Mouse (Mus musculus): ENCODE data around the gene Gimap7.
"Not testable (repeated sequence)": the region's sequence is repeated elsewhere in the genome, so short reads cannot be mapped to it uniquely, and the experiment has no call there.

The Gimap7 gene

DNA sequence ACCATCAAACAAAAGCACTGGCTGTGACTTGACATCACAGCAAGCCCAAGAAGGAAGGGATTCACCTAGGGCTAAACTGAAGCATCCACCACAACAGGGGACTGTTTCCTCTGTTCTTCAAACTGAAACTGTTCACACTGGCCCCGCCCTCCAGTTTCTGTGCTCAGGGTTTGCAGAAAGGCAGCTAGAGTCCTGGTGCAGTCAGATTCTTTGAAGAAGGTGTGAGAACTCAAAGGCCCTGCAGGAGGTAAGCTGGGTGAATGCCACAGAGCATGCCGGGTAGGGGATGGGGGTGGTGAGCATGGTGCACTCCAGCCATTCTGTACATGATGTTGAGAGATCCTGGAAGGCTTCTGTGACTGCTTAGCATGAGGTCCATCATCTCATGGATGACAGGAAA is at the start of gene Gimap7, which contains the start of gene Gm28053:
Gene Gimap7 (plus strand): TSS at position 167 of the 400 bp plus-strand sequence.
Gene Gm28053 (plus strand): TSS at position 153 of the 400 bp plus-strand sequence.
- DNase-seq (ENCODE audit: extremely low read depth, low read depth), result no peak

DNA sequence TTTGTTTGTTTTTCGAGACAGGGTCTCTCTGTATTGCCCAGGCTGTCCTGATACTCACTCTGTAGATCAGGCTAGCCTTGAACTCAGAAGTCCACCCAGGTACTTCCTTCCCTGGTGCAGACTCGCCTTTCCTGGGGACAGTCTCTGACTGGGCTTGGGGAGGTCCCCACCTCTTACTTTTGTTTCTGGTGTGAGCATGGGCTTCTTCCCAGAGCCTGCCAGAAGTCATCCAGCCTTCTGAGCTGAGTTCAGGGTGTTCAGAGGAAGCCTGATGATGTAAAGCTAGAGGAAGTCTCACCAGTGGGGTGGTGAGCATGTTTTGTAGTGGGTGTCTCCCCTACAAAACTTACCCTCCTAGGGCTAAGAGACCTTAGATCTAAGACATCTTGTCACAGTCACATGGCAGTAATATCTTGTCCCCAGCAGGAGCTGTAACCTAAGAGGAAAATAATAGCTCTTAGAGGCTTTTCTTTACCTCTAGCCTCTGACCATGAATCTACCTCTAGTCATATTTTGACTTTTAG is 48.9 kb upstream of the Gimap7 start:
- no peak for DNase-seq (ENCODE audit: extremely low read depth, low read depth)

GRCm38 (mm10) chr6:48674291-48675058 is 43.9 kb upstream of the Gimap7 start:
- DNase-seq (ENCODE audit: extremely low read depth, low read depth), result no peak

GRCm38 (mm10) chr6:48675400-48675930 is 43.0 kb upstream of the Gimap7 start:
- no peak for DNase-seq (ENCODE audit: extremely low read depth, low read depth)

- peak; percentile 39 for DNase-seq (ENCODE audit: extremely low read depth, low read depth)
Observed at GRCm38 (mm10) chr6:48675931-48676859, 42.2 kb upstream of the Gimap7 start, which contains the start of gene Gimap9. Gimap9 (plus strand) TSS chr6:48676129.

DNA sequence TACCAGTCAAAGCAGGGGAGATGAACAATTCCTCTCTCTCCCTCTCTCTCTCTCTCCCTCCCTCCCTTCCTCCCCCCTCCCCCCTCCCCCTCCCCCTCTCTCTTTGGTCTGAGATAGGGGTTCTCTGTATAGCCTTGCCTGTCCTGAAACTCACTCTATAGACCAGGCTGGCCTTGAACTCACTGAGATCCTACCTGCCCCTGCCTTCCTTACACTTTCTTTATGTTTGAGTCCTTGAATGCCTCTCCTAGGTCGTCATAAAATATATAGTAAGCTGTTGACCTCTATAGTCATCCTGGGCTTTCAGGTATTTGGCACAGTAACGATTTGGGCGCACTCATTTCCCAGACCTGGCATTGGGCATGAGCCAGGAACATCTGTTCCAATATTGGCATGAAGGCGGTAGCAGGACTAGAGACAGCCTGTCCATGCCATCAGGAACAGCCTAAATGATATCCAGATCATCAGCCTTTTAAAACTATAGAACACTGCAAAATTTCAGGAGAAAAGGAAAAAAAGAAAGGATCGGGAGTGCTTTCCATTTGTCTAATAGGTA is 41.5 kb upstream of the Gimap7 start:
- no peak for DNase-seq (ENCODE audit: extremely low read depth, low read depth)

DNA sequence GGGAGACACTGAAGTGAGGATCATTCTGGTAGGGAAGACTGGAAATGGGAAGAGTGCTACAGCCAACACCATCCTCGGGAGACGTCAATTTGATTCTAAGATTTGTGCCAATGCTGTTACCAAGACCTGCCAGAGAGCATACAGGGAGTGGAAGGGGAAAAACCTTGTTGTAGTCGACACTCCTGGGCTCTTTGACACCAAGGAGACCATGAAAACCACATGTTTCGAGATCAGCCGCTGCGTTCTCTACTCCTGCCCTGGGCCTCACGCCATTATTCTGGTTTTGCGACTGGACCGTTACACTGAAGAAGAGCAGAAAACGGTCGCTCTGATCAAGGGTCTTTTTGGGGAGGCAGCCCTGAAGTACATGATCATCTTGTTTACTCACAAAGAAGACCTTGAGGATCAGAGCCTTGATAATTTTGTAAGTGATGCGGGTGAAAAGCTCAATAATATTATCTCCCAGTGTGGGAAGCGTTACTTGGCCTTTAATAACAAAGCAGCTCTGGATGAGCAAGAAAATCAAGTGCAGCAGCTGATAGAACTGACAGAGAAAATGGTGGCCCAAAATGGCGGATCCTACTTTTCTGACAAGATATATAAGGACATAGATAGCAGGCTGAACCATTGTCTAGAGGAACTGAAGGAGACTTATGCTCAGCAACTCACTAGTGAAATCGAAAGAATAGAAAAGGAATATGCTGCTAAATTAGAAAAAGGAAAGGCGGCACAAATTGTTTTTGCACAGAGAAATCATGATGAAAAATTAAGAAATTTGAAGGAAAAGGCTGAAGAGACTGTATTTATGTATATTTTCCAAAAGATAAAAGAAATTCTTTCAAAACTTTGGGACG is 40.7 kb upstream of the Gimap7 start:
- no peak for DNase-seq (ENCODE audit: extremely low read depth, low read depth)

DNA sequence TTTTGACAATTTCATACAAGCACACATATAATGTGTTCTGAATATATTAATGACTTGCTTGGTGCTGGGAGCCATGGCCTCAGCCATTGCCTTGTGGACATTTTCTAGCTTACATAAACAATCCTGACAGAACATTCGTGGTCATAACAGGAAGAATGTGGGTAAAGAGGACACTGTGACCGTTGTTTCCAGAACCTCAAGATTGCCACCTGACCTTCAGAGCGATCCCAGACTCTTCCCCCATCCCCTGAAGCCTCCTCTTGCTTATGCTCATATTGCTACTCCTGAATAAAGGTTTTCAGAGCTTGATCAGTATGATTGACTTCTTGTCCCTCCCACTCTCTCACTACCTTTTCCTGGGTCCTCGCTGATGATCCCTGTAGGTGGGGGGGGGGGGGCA is 40.0 kb upstream of the Gimap7 start:
- DNase-seq (ENCODE audit: extremely low read depth, low read depth), result no peak

DNA sequence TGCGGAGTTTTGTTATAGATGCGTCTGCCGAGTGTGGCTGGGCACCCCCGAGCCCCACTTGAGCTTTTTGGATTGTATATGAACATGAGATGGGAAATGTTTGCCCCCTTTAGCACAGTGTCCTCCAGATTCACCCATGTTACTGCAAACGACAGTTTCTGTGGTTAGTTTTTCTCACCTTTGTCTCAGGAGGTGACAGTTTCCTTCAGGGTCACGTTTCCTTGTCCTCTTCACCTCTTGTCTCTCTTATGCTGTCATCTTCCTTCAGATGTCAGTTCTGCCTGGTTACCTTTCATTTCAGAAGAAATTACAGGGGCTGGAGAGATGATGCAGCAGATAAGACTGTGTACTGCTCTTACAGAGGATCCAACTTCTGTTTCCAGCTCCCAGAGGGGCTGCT is 38.7 kb upstream of the Gimap7 start:
- no peak for DNase-seq (ENCODE audit: extremely low read depth, low read depth)

DNA sequence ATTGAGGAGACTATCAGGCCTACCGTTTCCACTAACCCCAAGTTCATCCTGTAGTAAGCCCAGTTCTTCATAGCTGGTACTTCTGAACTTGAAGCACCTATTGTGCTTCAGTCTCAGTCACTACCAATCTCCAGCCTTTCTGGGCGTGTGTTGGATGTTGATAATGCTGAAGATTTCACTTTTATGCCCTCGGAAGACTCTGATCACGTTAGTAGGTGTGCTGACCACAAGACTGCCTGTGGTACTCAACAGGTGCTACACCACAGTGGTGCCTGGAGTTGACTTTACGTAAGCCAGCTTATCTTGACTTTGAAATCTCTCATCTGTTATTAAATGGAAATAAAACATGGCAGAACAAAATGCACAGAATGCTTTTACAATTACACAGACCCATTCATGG is 38.0 kb upstream of the Gimap7 start:
- no peak for DNase-seq (ENCODE audit: extremely low read depth, low read depth)

DNA sequence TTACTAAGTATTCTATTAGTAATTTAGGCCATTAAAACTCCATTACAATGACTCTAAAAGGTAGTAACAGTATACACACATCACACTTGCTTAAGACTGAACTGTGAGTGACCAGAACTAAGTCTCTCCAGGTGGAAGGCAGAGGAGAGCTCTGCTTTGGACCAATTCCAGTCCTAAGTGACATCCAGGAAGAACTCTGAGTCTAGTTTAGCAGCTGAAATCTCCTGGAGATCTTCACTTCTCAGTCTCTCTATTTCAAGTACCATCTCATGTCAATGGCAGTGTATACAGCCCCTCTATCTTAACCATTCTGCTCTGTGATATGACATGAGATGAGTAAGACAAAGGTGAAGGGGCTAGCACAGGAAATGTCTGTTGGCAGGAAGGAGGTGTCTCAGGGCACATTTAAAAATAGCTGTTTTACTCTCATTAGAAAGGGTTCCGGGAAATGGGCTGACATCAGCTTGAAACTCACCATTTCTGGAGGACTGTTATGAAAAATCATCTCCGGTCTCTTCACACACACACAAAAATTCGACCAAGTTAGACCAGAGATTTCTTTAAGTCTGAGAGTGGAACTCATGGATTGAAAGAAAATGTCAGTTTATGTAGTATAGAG is 36.8 kb upstream of the Gimap7 start:
- no peak for DNase-seq (ENCODE audit: extremely low read depth, low read depth)

DNA sequence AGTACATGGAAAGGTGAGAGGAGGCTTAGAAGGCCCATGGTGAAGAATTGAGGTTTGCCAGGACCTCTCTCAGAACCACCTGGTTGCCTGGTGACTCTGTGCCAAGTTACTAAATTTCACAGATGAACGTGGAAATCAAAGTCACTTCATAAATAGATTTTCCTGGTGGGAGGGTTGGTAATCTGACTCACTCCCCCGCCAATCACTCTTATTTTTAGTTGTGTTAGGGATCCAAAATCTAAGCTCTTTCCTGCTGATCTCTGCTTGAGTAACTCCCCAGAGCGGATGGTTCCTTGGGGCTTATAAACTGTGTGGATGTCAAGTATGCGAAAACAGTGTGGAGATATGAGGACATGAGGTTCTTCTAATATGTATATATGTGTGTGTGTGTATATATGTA is 36.1 kb upstream of the Gimap7 start:
- DNase-seq (ENCODE audit: extremely low read depth, low read depth), result no peak

- not testable (repeated sequence) for DNase-seq (ENCODE audit: extremely low read depth, low read depth)
Observed at GRCm38 (mm10) chr6:48683263-48683821, 35.1 kb upstream of the Gimap7 start.

DNA sequence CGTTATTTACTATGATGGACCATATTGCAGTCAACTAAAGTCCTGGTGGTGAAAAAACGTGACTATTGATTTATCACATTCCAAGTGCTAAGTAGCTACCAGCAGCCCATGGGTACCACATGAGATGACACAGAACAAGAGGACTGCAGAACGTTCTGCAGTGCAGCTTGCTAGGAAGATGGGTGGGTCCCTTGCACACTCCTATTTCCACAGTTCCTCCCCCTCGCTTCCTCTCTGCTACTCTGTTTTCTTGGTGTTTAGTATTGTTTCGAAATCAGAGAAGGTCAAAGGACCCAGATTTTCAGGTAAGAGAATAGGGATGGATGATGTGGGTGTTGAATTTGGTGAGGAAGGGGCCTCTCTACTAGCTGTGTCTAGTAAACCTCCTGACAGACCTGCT is 34.1 kb upstream of the Gimap7 start, which contains the start of gene Gimap4:
Gene Gimap4 (plus strand): TSS at position 231 of the 400 bp plus-strand sequence.
- DNase-seq (ENCODE audit: extremely low read depth, low read depth), result no peak

- DNase-seq (ENCODE audit: extremely low read depth, low read depth), result no peak
Observed at GRCm38 (mm10) chr6:48684806-48685205, 33.6 kb upstream of the Gimap7 start.

GRCm38 (mm10) chr6:48685251-48685650 is 33.2 kb upstream of the Gimap7 start:
- no peak for DNase-seq (ENCODE audit: extremely low read depth, low read depth)

DNA sequence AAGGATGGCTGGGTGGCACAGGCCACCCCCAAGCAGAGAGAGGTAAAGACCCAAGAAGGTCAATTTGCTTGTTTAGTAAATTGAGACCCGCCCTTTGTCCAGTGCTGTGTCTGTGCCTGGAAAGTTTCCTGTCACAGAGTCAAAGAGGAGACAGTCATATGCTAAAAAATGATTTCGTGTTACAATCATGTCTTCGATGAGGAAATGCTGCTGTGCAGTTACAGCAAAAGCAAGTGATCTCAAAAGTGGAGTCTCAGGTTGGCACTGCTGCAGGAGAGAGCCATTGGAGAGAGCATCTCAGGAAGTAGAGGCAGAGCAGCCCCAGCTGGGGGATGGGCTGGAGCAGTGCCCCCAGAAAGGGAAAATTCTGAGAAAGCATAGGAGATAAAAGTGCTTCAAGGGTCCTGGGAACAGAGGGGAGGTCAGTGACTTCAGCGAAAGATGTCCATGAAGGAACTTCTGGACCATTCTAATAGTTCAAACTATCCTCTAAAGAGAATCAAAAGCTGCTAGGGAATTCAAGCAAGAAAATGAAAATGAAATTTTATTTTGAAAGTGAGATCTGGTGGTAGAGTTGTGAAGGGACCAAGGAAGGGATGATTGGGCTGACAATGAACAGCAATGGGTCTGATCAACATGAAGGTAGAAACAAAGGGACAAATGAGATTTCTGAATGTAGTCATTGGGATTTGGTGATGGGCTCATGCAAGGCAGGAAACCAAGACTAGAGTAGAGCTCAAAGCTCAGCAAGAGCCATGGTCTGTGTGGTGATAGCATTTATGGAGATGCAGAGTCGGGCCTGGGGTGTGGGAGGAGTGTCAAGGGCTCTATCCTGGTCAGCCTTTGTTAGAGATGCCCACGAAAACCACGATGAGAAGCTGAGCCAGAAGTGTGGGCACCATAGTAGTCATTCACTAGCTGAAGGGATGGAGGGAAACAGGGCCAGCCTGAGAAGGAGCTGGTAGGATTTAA is 32.4 kb upstream of the Gimap7 start:
- DNase-seq (ENCODE audit: extremely low read depth, low read depth), result no peak

- DNase-seq (ENCODE audit: extremely low read depth, low read depth), result peak; percentile 18
Observed at GRCm38 (mm10) chr6:48687077-48687476, 31.3 kb upstream of the Gimap7 start.
